Mouse (Mus musculus) heart, postnatal 25 days (tissue): ENCODE measurements around the gene Cux2. TPM values are rescaled to one million over a fixed set of nuclear protein-coding genes. Genes with fewer than 3 reads are reported as not detected.

Experiments
- DNase-seq: peaks from one replicate; pipeline ENCODE4 v3.0.0; 2022; ENCODE audit warnings: low spot score
- intact Hi-C: fragments of 180-260 bp; cut with DNase I; formaldehyde crosslinking; loops from one replicate; pipeline ENCODE4 v1.15.1; 2025
- total RNA-seq, 2 experiments: library from RNA; stranded (reverse); gene quantifications; 2 replicates each; pipeline ENCODE4 v1.2.3; 2021

Gene Cux2
- total RNA-seq, 2 experiments from 2014 or later, result 23.7 to 29.0 TPM

- intact Hi-C loops, result no loop called here
- DNase-seq, result no peak
These were observed 12.6 kb upstream of the Cux2 start for GRCm38 (mm10) chr5:122062479-122062878.

GRCm38 (mm10) chr5:122060767-122061333 is 10.9 kb upstream of the Cux2 start:
- DNase-seq, result no peak
- intact Hi-C loops, result no loop called here

- no peak for DNase-seq
These were observed 9.4 kb upstream of the Cux2 start for GRCm38 (mm10) chr5:122059060-122060017.

GRCm38 (mm10) chr5:122057622-122058021 is 7.7 kb upstream of the Cux2 start:
- intact Hi-C loops, result loop anchor here (1.0 to 5.0 kb wide), 3 partner anchors 113 to 185 kb away; no protein-coding TSS in a partner anchor

More at GRCm38 (mm10) chr5:122059060-122060017, 9.4 kb upstream of the Cux2 start:
- intact Hi-C loops, result loop anchor here (2.0 to 5.0 kb wide), 2 partner anchors 115 to 167 kb away; no protein-coding TSS in a partner anchor

GRCm38 (mm10) chr5:122056557-122056956 is 6.7 kb upstream of the Cux2 start:
- no peak for DNase-seq
- intact Hi-C loops, result loop anchor here (5.0 kb wide), 1 partner anchor 164 kb away; no protein-coding TSS in a partner anchor

More at GRCm38 (mm10) chr5:122057622-122058021, 7.7 kb upstream of the Cux2 start:
- DNase-seq, result no peak

GRCm38 (mm10) chr5:122054130-122054843 is 4.4 kb upstream of the Cux2 start:
- intact Hi-C loops, result loop anchor here (5.0 kb wide), 1 partner anchor 33 kb away; no protein-coding TSS in a partner anchor

GRCm38 (mm10) chr5:122053587-122053986 is 3.7 kb upstream of the Cux2 start:
- intact Hi-C loops, result loop anchor here (5.0 kb wide), 1 partner anchor 34 kb away; no protein-coding TSS in a partner anchor
- no peak for DNase-seq

More at GRCm38 (mm10) chr5:122054130-122054843, 4.4 kb upstream of the Cux2 start:
- no peak for DNase-seq

GRCm38 (mm10) chr5:122050832-122051105 is 867 bp upstream of the Cux2 start:
- no peak for DNase-seq
- intact Hi-C loops, result loop anchor here (5.0 kb wide), 1 partner anchor 37 kb away; no protein-coding TSS in a partner anchor

- intact Hi-C loops, result loop anchor here (5.0 kb wide), 1 partner anchor 38 kb away; no protein-coding TSS in a partner anchor
These were observed 262 bp downstream of the Cux2 start for GRCm38 (mm10) chr5:122049664-122050016.

GRCm38 (mm10) chr5:122048686-122049663 is 927 bp downstream of the Cux2 start:
- intact Hi-C loops, result no loop called here
- DNase-seq, result no peak

More at GRCm38 (mm10) chr5:122049664-122050016, 262 bp downstream of the Cux2 start:
- no peak for DNase-seq

- DNase-seq, result no peak
- intact Hi-C loops, result no loop called here
These were observed 1.6 kb downstream of the Cux2 start for GRCm38 (mm10) chr5:122048252-122048651.

GRCm38 (mm10) chr5:122047791-122048190 is 2.1 kb downstream of the Cux2 start:
- intact Hi-C loops, result no loop called here
- DNase-seq, result no peak

GRCm38 (mm10) chr5:122043567-122043966 is 6.3 kb downstream of the Cux2 start:
- DNase-seq, result no peak
- intact Hi-C loops, result no loop called here

GRCm38 (mm10) chr5:122035278-122035677 is 14.6 kb downstream of the Cux2 start:
- intact Hi-C loops, result no loop called here
- DNase-seq, result no peak

GRCm38 (mm10) chr5:122033167-122033478 is 16.8 kb downstream of the Cux2 start:
- DNase-seq, result no peak

GRCm38 (mm10) chr5:122032471-122033166 is 17.3 kb downstream of the Cux2 start:
- DNase-seq, result no peak
- intact Hi-C loops, result no loop called here

More at GRCm38 (mm10) chr5:122033167-122033478, 16.8 kb downstream of the Cux2 start:
- intact Hi-C loops, result no loop called here

GRCm38 (mm10) chr5:122031146-122031545 is 18.8 kb downstream of the Cux2 start:
- no peak for DNase-seq
- intact Hi-C loops, result no loop called here

GRCm38 (mm10) chr5:122030640-122031039 is 19.3 kb downstream of the Cux2 start:
- intact Hi-C loops, result no loop called here
- DNase-seq, result no peak
